Mouse (Mus musculus): ENCODE data around the gene Prph. TPM values are rescaled to one million over a fixed set of nuclear protein-coding genes. Genes with fewer than 3 reads are reported as not detected.
"Not testable (repeated sequence)": the region's sequence is repeated elsewhere in the genome, so short reads cannot be mapped to it uniquely, and the experiment has no call there.

Prph gene
- polyA plus RNA-seq, 1 experiment from 2014 or later: 0.22 TPM

- not testable (repeated sequence) for H3K27ac ChIP-seq (ENCODE audit: poor library complexity, severe bottlenecking)
Observed at GRCm38 (mm10) chr15:99045734-99046133, 9.2 kb upstream of the Prph start.

DNA sequence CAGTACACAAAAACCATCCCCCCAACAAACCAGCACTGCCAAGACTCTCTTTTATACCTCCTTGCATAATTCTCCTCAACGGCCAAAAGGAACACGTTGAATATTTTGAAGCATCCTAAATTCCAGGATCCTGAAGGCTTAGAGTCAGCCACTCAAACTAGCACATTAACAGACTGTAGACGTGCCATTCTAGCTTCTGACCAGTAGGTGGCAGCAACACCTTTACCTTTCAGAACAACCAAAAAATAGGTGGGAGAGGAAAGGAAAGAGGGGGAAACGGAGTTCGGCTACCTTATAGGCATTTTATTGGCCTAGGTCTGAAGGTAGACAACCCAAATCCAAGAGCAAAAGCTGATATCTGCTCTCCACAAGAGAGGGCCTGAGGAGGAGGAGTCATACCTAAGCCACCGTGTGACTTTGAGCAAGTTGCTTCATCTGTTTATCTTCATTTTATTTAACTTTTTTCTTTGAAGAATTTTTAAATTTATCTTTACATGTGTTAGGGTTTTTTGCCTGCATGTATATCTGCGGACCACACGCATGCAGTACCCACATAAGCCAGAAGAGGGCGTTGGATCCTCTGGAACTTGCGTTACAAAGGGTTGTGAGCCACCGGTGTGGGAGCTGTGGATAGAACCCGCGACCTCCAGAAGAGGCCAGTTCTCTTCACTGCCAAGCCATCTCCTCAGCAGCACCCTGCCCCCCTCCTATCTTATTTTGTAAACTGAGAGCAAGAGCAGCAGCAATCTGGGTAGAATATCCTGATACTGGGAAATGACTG is 5.3 kb upstream of the Prph start:
- no peak for ATAC-seq (ENCODE audit: insufficient number of reproducible peaks, low FRiP score)
- no peak overlapping the region for H3K27ac ChIP-seq (ENCODE audit: poor library complexity, severe bottlenecking)
- H3K4me3 ChIP-seq: no peak overlapping the region
- no peaks in the 10 kb centered on the region for H3K36me3 ChIP-seq
- no peaks in the 10 kb centered on the region for H3K9me3 ChIP-seq (replicated peaks)
- no peak overlapping the region for H3K9ac ChIP-seq
- H3K4me1 ChIP-seq (replicated peaks): peaks cover 15% of the 10 kb centered on the region; the same call in 1 of the 2 replicates
- H3K4me2 ChIP-seq: no peak overlapping the region
- peaks cover 40% of the 10 kb centered on the region for H3K27me3 ChIP-seq (replicated peaks)
- 25% methylated on average over 13 of the region's 13 CpGs for WGBS

More at GRCm38 (mm10) chr15:99045734-99046133, 9.2 kb upstream of the Prph start:
- H3K27me3 ChIP-seq (replicated peaks): 0 out of 2 replicates have a peak, but pooled peaks cover 17% of the 10 kb centered on the region
- not testable (repeated sequence) for ATAC-seq (ENCODE audit: insufficient number of reproducible peaks, low FRiP score); H3K4me2 ChIP-seq; H3K36me3 ChIP-seq; H3K9ac ChIP-seq; H3K9me3 ChIP-seq (replicated peaks); H3K4me1 ChIP-seq (replicated peaks); H3K4me3 ChIP-seq
- WGBS: 76% methylated on average over 6 of the region's 6 CpGs

DNA sequence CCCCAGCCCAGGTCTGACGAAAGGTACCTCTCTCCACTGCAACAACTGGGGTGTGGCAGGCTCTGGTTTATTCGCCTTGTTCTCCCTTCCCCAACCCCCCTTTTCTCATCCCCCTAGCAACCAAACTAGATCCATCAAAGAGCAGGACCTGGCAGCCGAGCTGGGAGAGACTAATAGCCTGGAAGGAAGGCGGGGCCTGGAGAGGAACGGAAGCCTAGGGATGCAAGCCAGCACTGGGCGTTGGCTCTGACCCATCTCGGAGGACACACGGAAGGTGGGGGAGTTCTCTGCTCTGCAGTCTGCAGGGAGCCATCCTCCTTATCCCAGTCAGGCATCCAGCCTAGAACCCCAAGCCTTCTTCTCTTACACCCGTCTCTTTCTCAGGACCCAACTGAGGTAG is 1.6 kb upstream of the Prph start:
- 15% methylated on average over 9 of the region's 9 CpGs for WGBS

DNA sequence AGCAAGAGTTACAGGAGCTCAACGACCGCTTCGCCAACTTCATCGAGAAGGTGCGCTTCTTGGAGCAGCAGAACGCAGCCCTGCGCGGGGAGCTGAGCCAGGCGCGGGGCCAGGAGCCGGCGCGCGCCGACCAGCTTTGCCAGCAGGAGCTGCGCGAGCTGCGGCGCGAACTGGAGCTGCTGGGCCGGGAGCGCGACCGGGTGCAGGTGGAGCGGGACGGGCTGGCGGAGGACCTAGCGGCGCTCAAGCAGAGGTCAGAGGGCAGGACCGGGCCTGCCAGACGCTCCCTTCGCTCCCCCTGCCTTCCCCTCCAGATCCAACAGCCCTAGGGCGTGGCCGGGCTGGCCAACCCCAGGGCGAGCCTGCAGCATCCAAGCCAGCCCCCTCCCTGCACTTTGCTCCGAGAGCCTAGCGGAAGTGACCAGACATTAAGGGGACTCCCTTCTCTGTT is 562 bp downstream of the Prph start:
- Histone ChIP-seq H3K9ac (peak overlapping the region; percentile 34), H3K36me3 (no peaks in the 10 kb centered on the region), H3K9me3 (replicated peaks) (peaks cover 3% of the 10 kb centered on the region; the same call in 1 of the 2 replicates), H3K27me3 (replicated peaks) (peaks cover 91% of the 10 kb centered on the region), H3K4me1 (replicated peaks) (peaks cover 34% of the 10 kb centered on the region), H3K27ac (ENCODE audit: poor library complexity, severe bottlenecking) (no peak overlapping the region), H3K4me2 (peak overlapping the region; percentile 73), H3K4me3 (peak overlapping the region; percentile 42)
- WGBS: under 1% methylated on average over 37 of the region's 37 CpGs
- peak; percentile 54; the same call in 1 of the 2 replicates for ATAC-seq (ENCODE audit: insufficient number of reproducible peaks, low FRiP score)

More for the DNA sequence above, 1.6 kb upstream of the Prph start:
- Histone ChIP-seq H3K27ac (ENCODE audit: poor library complexity, severe bottlenecking) (no peak overlapping the region), H3K9ac (no peak overlapping the region), H3K36me3 (no peaks in the 10 kb centered on the region), H3K27me3 (replicated peaks) (peaks cover 70% of the 10 kb centered on the region), H3K9me3 (replicated peaks) (no peaks in the 10 kb centered on the region), H3K4me2 (no peak overlapping the region), H3K4me3 (no peak overlapping the region), H3K4me1 (replicated peaks) (peaks cover 34% of the 10 kb centered on the region)
- no peak for ATAC-seq (ENCODE audit: insufficient number of reproducible peaks, low FRiP score)

- H3K36me3 ChIP-seq: no peaks in the 10 kb centered on the region
- H3K4me2 ChIP-seq: peak overlapping the region; percentile 73
- H3K27me3 ChIP-seq (replicated peaks): peaks cover 95% of the 10 kb centered on the region
- peaks cover 34% of the 10 kb centered on the region for H3K4me1 ChIP-seq (replicated peaks)
- no peak for ATAC-seq (ENCODE audit: insufficient number of reproducible peaks, low FRiP score)
- H3K9me3 ChIP-seq (replicated peaks): peaks cover 3% of the 10 kb centered on the region; the same call in 1 of the 2 replicates
- H3K27ac ChIP-seq (ENCODE audit: poor library complexity, severe bottlenecking): no peak overlapping the region
- peak overlapping the region; percentile 42 for H3K4me3 ChIP-seq
- H3K9ac ChIP-seq: no peak overlapping the region
- 6% methylated on average over 14 of the region's 14 CpGs for WGBS
Observed at GRCm38 (mm10) chr15:99056332-99056731, 1.4 kb downstream of the Prph start.

- Histone ChIP-seq H3K4me1 (replicated peaks) (no peaks in the 10 kb centered on the region), H3K27ac (ENCODE audit: poor library complexity, severe bottlenecking) (no peak overlapping the region), H3K9me3 (replicated peaks) (no peaks in the 10 kb centered on the region), H3K4me3 (no peak overlapping the region), H3K9ac (no peak overlapping the region), H3K36me3 (no peaks in the 10 kb centered on the region), H3K4me2 (no peak overlapping the region), H3K27me3 (replicated peaks) (peaks cover 48% of the 10 kb centered on the region)
- no peak for ATAC-seq (ENCODE audit: insufficient number of reproducible peaks, low FRiP score)
- 78% methylated on average over 12 of the region's 12 CpGs for WGBS
Observed at GRCm38 (mm10) chr15:99065557-99066165, 10.7 kb downstream of the Prph start.

- WGBS: 78% methylated on average over 1 of the region's 1 CpGs
- Histone ChIP-seq H3K27me3 (replicated peaks) (peaks cover 8% of the 10 kb centered on the region; the same call in 1 of the 2 replicates), H3K9me3 (replicated peaks) (no peaks in the 10 kb centered on the region), H3K27ac (ENCODE audit: poor library complexity, severe bottlenecking) (no peak overlapping the region), H3K4me1 (replicated peaks) (peaks cover 14% of the 10 kb centered on the region), H3K9ac (no peak overlapping the region), H3K4me2 (no peak overlapping the region), H3K36me3 (no peaks in the 10 kb centered on the region), H3K4me3 (no peak overlapping the region)
- no peak for ATAC-seq (ENCODE audit: insufficient number of reproducible peaks, low FRiP score)
Observed at GRCm38 (mm10) chr15:99071988-99072387, 17.0 kb downstream of the Prph start.

DNA sequence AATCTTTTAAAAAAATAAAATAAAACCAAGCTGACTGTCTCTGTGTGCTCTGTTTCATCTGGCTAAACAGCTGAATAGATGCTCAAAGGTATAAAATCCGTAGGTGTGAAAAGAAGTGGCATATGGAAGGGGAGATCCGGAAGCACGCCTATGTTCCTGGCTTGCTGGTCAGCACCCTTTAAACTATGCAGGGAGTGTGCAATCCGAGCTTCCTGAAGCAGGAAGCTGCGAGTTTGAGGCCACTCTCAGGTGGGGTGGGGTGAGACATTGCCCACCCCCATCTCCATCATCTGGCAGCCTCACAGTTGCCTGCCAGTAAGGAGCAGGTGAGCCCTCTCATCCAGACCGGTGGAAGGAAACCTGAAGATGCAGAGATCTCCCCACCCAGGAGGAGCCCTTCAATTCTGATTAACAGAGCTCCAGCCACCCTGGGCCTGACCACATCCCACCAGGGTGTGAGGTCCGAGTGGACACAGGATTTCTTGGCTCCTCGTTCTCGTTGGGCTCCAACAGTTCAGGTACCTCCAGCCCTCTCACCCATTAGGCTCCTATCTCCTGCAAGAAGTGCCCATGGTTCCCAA is 19.1 kb downstream of the Prph start, which contains the start of gene Troap:
Troap (plus strand) TSS at position 557 of the 581 bp plus-strand sequence.
- Histone ChIP-seq H3K9ac (peak within 1 kb of the TSS; percentile 85), H3K4me3 (peak within 1 kb of the TSS; percentile 79), H3K27ac (ENCODE audit: poor library complexity, severe bottlenecking) (peak within 1 kb of the TSS; percentile 92), H3K4me1 (replicated peaks) (peaks cover 32% of the 10 kb centered on the region), H3K36me3 (peaks cover 17% of the 10 kb centered on the region), H3K9me3 (replicated peaks) (no peaks in the 10 kb centered on the region), H3K27me3 (replicated peaks) (no peaks in the 10 kb centered on the region), H3K4me2 (peak within 1 kb of the TSS; percentile 75)
- ATAC-seq (ENCODE audit: insufficient number of reproducible peaks, low FRiP score): 0 out of 2 replicates have a peak, but pooled peaks have one; percentile 0
- WGBS: 17% methylated on average over 9 of the region's 9 CpGs

- Histone ChIP-seq H3K4me2 (peak overlapping the region; percentile 75), H3K4me3 (peak overlapping the region; percentile 79), H3K27ac (ENCODE audit: poor library complexity, severe bottlenecking) (peak overlapping the region; percentile 92), H3K27me3 (replicated peaks) (no peaks in the 10 kb centered on the region), H3K9ac (peak overlapping the region; percentile 85), H3K9me3 (replicated peaks) (no peaks in the 10 kb centered on the region), H3K36me3 (peaks cover 17% of the 10 kb centered on the region), H3K4me1 (replicated peaks) (peaks cover 32% of the 10 kb centered on the region)
- WGBS: under 1% methylated on average over 44 of the region's 44 CpGs
- ATAC-seq (ENCODE audit: insufficient number of reproducible peaks, low FRiP score): peak; percentile 95
Observed at GRCm38 (mm10) chr15:99074600-99075333, 19.8 kb downstream of the Prph start.

- H3K27me3 ChIP-seq (replicated peaks); H3K27ac ChIP-seq (ENCODE audit: poor library complexity, severe bottlenecking); H3K9me3 ChIP-seq (replicated peaks); ATAC-seq (ENCODE audit: insufficient number of reproducible peaks, low FRiP score): not testable (repeated sequence)
- Histone ChIP-seq H3K9ac (peak overlapping the region; percentile 85; the same call in 1 of the 2 replicates), H3K4me2 (peak overlapping the region; percentile 75), H3K4me1 (replicated peaks) (peaks cover 32% of the 10 kb centered on the region), H3K4me3 (peak overlapping the region; percentile 79), H3K36me3 (peaks cover 27% of the 10 kb centered on the region)
- WGBS: 94% methylated on average over 3 of the region's 3 CpGs
Observed at GRCm38 (mm10) chr15:99076011-99076410, 21.0 kb downstream of the Prph start.

All from heart, embryonic 12.5 days (tissue).